Mouse (Mus musculus) neural tube, embryonic 15.5 days (tissue): ENCODE results near the gene Tspan33. TPM values are rescaled to one million over a fixed set of nuclear protein-coding genes. Genes with fewer than 3 reads are reported as not detected.
"Not testable (repeated sequence)": the region's sequence is repeated elsewhere in the genome, so short reads cannot be mapped to it uniquely, and the experiment has no call there.

Source experiments
- ATAC-seq: fragments of 200-750 bp; cut with Nextera tagmentation; 2 replicates; pipeline ENCODE4 v1.8.0; 2017; ENCODE audit warnings: mild to moderate bottlenecking, moderate TSS enrichment, moderate library complexity; ENCODE audit not compliant: low FRiP score
- H3K27ac ChIP-seq: fragments of 300-500 bp; sonication (generic); replicated peaks from 2 replicates; pipeline ENCODE4 v1.5.1; 2015; ENCODE audit warnings: mild to moderate bottlenecking, inconsistent platforms
- H3K27me3 ChIP-seq: fragments of 300-500 bp; sonication (generic); replicated peaks from 2 replicates; pipeline ENCODE4 v1.6.1; 2015; ENCODE audit warnings: inconsistent platforms
- H3K36me3 ChIP-seq: fragments of 300-500 bp; sonication (generic); 2 replicates; pipeline ENCODE4 v1.6.1; 2015; ENCODE audit warnings: inconsistent platforms
- H3K4me1 ChIP-seq: fragments of 300-500 bp; sonication (generic); 2 replicates; pipeline ENCODE4 v1.6.1; 2015; ENCODE audit warnings: inconsistent platforms
- H3K4me2 ChIP-seq: fragments of 300-500 bp; sonication (generic); 2 replicates; pipeline ENCODE4 v1.6.1; 2015; ENCODE audit warnings: inconsistent platforms, mild to moderate bottlenecking, moderate library complexity
- H3K4me3 ChIP-seq: fragments of 300-500 bp; sonication (generic); replicated peaks from 2 replicates; pipeline ENCODE4 v1.5.1; 2015; ENCODE audit warnings: mild to moderate bottlenecking, inconsistent platforms
- H3K9ac ChIP-seq: fragments of 300-500 bp; sonication (generic); replicated peaks from 2 replicates; pipeline ENCODE4 v1.6.1; 2015; ENCODE audit warnings: mild to moderate bottlenecking, inconsistent platforms
- H3K9me3 ChIP-seq: fragments of 300-500 bp; sonication (generic); replicated peaks from 2 replicates; pipeline ENCODE4 v1.6.1; 2016; ENCODE audit warnings: inconsistent platforms
- WGBS: fragments of 180-500 bp; shearing (Covaris S2); methylation state at CpG from one replicate; pipeline ENCODE4 v1.1.7; 2015; ENCODE audit warnings: mixed read lengths; 5-methylcytosine and 5-hydroxymethylcytosine counted together
- polyA plus RNA-seq: library from polyadenylated mRNA; unstranded; fragments of >200 nt; fragmentation: Nextera tagmentation; extraction: Ambion mirVana; gene quantifications from 2 replicates; pipeline ENCODE4 v1.2.1, GENCODE M21; 2015

Tspan33 gene
- polyA plus RNA-seq, 1 experiment from 2014 or later, result 11.0 TPM

DNA sequence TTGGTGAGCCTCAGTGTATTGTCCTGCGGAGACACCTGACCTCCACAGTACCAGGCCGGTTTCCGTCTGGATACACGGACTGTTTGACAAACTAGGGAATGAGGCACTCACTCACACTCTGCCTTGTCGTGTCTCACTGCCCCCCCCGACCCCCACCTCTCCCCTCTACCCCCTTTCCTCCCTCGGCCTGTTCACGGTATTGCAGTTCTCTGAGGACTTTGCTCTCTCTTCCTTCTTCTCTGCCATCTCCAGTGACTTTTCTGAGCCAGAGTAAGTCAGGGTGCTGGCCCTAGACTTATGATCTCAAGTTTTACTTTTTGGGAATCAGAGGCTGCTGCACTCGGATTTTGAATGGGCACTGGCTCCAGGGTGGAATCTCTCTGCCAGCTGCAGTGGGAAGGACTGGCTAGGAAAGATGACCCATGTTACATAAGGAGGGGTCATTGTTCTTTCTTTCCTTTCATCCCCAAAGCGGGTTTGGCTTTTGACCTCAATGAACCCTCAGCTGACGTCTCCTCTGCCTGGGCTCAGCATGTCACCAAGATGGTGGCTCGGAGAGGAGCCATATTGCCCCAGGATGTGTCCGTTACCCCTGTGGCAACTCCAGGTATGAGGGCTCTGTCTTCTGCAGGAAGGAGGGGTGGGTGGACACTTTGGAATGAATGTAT is 65.1 kb downstream of the Tspan33 start:
- Histone ChIP-seq H3K4me3 (no peak overlapping the region), H3K27ac (no peak overlapping the region), H3K4me2 (no peak overlapping the region), H3K36me3 (0 out of 2 replicates have a peak, but pooled peaks cover 2% of the 10 kb centered on the region), H3K27me3 (no peaks in the 10 kb centered on the region), H3K9me3 (no peaks in the 10 kb centered on the region), H3K4me1 (no peaks in the 10 kb centered on the region), H3K9ac (no peak overlapping the region)
- ATAC-seq, result no peak
- 87% methylated on average over 13 of the region's 13 CpGs for WGBS

DNA sequence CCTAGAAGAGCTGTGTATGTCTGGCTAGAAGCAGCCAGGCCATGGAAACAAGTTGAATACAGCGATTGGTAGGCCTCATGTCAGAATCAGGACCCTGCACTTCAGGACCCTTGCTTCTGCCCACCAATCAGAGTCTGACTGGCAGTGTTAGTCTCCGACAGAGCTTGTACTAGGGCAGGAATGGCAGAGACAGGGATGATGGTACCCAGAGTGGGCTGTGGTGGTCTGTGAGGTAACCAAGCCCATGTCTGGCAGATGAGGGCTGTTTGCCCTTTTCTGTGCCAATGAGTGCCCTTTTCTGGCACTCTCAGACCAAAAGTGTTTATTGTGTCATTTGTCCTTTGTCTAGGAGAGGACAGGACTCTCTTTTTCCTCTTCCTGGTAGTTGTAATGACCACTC is 66.4 kb downstream of the Tspan33 start:
- not testable (repeated sequence) for H3K9me3 ChIP-seq, H3K27ac ChIP-seq, H3K4me1 ChIP-seq, H3K9ac ChIP-seq, H3K36me3 ChIP-seq, H3K4me2 ChIP-seq, ATAC-seq, H3K4me3 ChIP-seq, H3K27me3 ChIP-seq
- 92% methylated on average over 2 of the region's 2 CpGs for WGBS

DNA sequence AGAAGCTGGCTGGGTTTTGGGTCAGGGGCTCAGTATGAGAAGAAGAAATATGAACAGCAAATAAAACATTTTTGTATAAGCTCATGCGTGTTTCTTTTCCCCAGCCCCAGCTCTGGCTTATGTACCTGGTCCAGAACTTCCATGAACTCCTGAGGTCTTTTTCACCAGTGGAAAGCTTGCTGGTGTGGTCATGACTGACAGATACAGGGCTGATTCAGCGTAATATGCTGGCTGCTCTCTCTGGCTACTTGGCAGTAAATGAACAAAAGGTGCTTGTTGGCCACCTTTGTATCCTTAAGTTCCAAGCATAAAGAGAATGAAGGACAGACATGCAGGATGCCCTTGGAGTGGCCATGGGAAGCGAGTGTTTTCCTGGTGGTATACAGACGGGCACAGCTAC is 67.3 kb downstream of the Tspan33 start:
- no peaks in the 10 kb centered on the region for H3K9me3 ChIP-seq
- no peaks in the 10 kb centered on the region for H3K27me3 ChIP-seq
- WGBS, result 91% methylated on average over 4 of the region's 4 CpGs
- no peak for ATAC-seq
- no peak overlapping the region for H3K9ac ChIP-seq
- H3K36me3 ChIP-seq, result 0 out of 2 replicates have a peak, but pooled peaks cover 2% of the 10 kb centered on the region
- no peak overlapping the region for H3K4me3 ChIP-seq
- no peak overlapping the region for H3K4me2 ChIP-seq
- H3K27ac ChIP-seq, result no peak overlapping the region
- H3K4me1 ChIP-seq, result no peaks in the 10 kb centered on the region

DNA sequence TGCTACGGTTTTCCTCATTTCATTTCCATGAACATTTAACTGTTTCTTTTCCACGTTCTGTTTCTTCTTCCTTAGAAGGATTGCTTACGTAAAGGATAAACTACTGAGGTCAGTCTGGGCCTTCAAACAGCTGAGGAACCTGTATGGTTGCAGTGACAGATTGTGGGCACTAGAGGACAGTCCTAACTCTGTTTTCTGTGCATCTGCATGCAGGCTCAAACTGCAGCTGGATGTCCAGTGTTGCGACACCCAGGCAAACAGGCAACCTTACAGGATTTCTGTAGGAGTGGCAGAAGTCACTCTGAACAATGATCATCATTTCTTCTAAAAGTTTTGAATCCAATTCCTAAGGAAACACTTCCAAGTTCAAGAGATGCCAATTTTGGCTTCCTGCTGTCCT is 68.5 kb downstream of the Tspan33 start:
- Histone ChIP-seq H3K4me2 (no peak overlapping the region), H3K27ac (no peak overlapping the region), H3K36me3 (0 out of 2 replicates have a peak, but pooled peaks cover 2% of the 10 kb centered on the region), H3K27me3 (no peaks in the 10 kb centered on the region), H3K4me3 (no peak overlapping the region), H3K4me1 (0 out of 2 replicates have a peak, but pooled peaks cover 2% of the 10 kb centered on the region), H3K9me3 (no peaks in the 10 kb centered on the region), H3K9ac (no peak overlapping the region)
- WGBS, result 64% methylated on average over 4 of the region's 4 CpGs
- ATAC-seq, result no peak

DNA sequence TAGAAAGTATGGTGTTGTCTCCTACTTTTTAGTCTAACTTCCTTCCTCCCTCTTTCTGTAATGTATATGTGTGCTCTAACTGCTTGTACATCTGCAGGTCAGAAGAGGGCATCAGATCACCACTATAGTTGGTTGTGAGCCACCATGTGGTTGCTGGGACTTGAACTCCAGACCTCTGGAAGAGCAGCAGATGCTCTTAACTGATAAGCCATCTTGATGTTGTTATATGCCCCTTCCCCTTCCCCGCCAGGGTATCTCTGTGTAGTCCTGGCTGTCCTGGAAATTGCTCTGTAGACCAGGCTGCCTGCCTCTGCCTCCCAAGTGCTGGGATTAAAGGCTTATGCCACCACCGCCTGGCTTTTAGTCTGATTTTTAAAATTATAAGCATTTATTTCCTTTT is 72.9 kb downstream of the Tspan33 start:
- H3K4me2 ChIP-seq, result no peak overlapping the region
- WGBS, result 89% methylated on average over 2 of the region's 2 CpGs
- H3K4me1 ChIP-seq, result peaks cover 18% of the 10 kb centered on the region
- no peaks in the 10 kb centered on the region for H3K9me3 ChIP-seq
- no peaks in the 10 kb centered on the region for H3K27me3 ChIP-seq
- H3K27ac ChIP-seq, result no peak overlapping the region
- H3K36me3 ChIP-seq, result no peaks in the 10 kb centered on the region
- no peak overlapping the region for H3K9ac ChIP-seq
- no peak for ATAC-seq
- no peak overlapping the region for H3K4me3 ChIP-seq

Other genes with a start within 250 kb of the Tspan33 start
- gene Atp6v1f, start 226.5 kb upstream of the Tspan33 start, polyA plus RNA-seq, result 347 and 386 TPM in 2 replicates
- gene Atp6v1fnb, start 222.8 kb upstream of the Tspan33 start, polyA plus RNA-seq, result 0.40 and 0.68 TPM in 2 replicates
- 19.0 and 21.5 TPM in 2 replicates for gene Kcp, start 186.3 kb upstream of the Tspan33 start, polyA plus RNA-seq
- 2.7 and 4.9 TPM in 2 replicates for gene Irf5, start 167.6 kb upstream of the Tspan33 start, polyA plus RNA-seq
- gene Tnpo3, start 84.3 kb upstream of the Tspan33 start, polyA plus RNA-seq, result 74.9 and 84.0 TPM in 2 replicates
- gene Smo, start 41.3 kb downstream of the Tspan33 start, polyA plus RNA-seq, result 10.8 and 18.3 TPM in 2 replicates
- gene Ahcyl2, start 73.8 kb downstream of the Tspan33 start, polyA plus RNA-seq, result 19.4 and 20.8 TPM in 2 replicates
- 4.6 and 4.8 TPM in 2 replicates for gene Strip2, start 222.8 kb downstream of the Tspan33 start, polyA plus RNA-seq